Mouse (Mus musculus) WW6 (cell line): Measurements from ENCODE around the gene BC025920.

Experiments used
- DNase-seq: peaks from one replicate; pipeline ENCODE4 v3.0.0-alpha.2; 2013; ENCODE audit warnings: low read depth, low spot score

The BC025920 gene

GRCm38 (mm10) chr10:81605974-81606751 lies at the start of gene BC025920:
TSS of gene BC025920 (plus strand) at chr10:81606270.
- peak; percentile 91 for DNase-seq

GRCm38 (mm10) chr10:81556282-81556681 lies 49.8 kb upstream of the BC025920 start:
- DNase-seq, result no peak

GRCm38 (mm10) chr10:81557491-81557890 lies 48.6 kb upstream of the BC025920 start:
- no peak for DNase-seq

GRCm38 (mm10) chr10:81559163-81559626 lies 46.9 kb upstream of the BC025920 start, which contains the start of gene Aes:
TSS of gene Aes (plus strand) at chr10:81559488.
- no peak for DNase-seq

- DNase-seq, result no peak
Measured at GRCm38 (mm10) chr10:81559627-81560539, 46.2 kb upstream of the BC025920 start.

- DNase-seq, result no peak
Measured at GRCm38 (mm10) chr10:81560719-81561459, 45.2 kb upstream of the BC025920 start.

- no peak for DNase-seq
Measured at GRCm38 (mm10) chr10:81562411-81562810, 43.7 kb upstream of the BC025920 start.

GRCm38 (mm10) chr10:81563481-81563880 lies 42.6 kb upstream of the BC025920 start:
- DNase-seq, result no peak

GRCm38 (mm10) chr10:81564216-81564615 lies 41.9 kb upstream of the BC025920 start:
- no peak for DNase-seq

- DNase-seq, result peak; percentile 71
Measured at GRCm38 (mm10) chr10:81564734-81565133, 41.3 kb upstream of the BC025920 start.

- no peak for DNase-seq
Measured at GRCm38 (mm10) chr10:81565257-81566228, 40.5 kb upstream of the BC025920 start.

- DNase-seq, result no peak
Measured at GRCm38 (mm10) chr10:81568381-81569191, 37.5 kb upstream of the BC025920 start.

- DNase-seq, result no peak
Measured at GRCm38 (mm10) chr10:81569507-81570237, 36.4 kb upstream of the BC025920 start.

GRCm38 (mm10) chr10:81570238-81570800 lies 35.8 kb upstream of the BC025920 start:
- DNase-seq, result no peak

- peak; percentile 48 for DNase-seq
Measured at GRCm38 (mm10) chr10:81570831-81571500, 35.1 kb upstream of the BC025920 start.

- DNase-seq, result peak; percentile 84
Measured at GRCm38 (mm10) chr10:81571501-81571876, 34.6 kb upstream of the BC025920 start.

- no peak for DNase-seq
Measured at GRCm38 (mm10) chr10:81572133-81572671, 33.9 kb upstream of the BC025920 start.

- DNase-seq, result no peak
Measured at GRCm38 (mm10) chr10:81572975-81573374, 33.1 kb upstream of the BC025920 start.
